Mouse (Mus musculus) heart, embryonic 13.5 days (tissue): ENCODE measurements around the gene Arhgef38. TPM values are rescaled to one million over a fixed set of nuclear protein-coding genes. Genes with fewer than 3 reads are reported as not detected.

Source experiments
- ATAC-seq: fragments of 200-750 bp; cut with Nextera tagmentation; 2 replicates; pipeline ENCODE4 v1.8.0; 2017; ENCODE audit warnings: moderate TSS enrichment; ENCODE audit not compliant: insufficient number of reproducible peaks, low FRiP score, low TSS enrichment; ENCODE audit errors: extremely low read depth
- H3K27ac ChIP-seq: fragments of 300-500 bp; sonication (generic); replicated peaks from 2 replicates; pipeline ENCODE4 v1.5.1; 2015; ENCODE audit warnings: moderate library complexity, mild to moderate bottlenecking, inconsistent platforms
- H3K27me3 ChIP-seq: fragments of 300-500 bp; sonication (generic); replicated peaks from 2 replicates; pipeline ENCODE4 v1.6.1; 2015; ENCODE audit warnings: mild to moderate bottlenecking, inconsistent platforms
- H3K36me3 ChIP-seq: fragments of 300-500 bp; sonication (generic); 2 replicates; pipeline ENCODE4 v1.6.1; 2015; ENCODE audit warnings: mild to moderate bottlenecking, inconsistent platforms
- H3K4me1 ChIP-seq: fragments of 300-500 bp; sonication (generic); 2 replicates; pipeline ENCODE4 v1.6.1; 2015; ENCODE audit warnings: inconsistent platforms
- H3K4me2 ChIP-seq: fragments of 300-500 bp; sonication (generic); 2 replicates; pipeline ENCODE4 v1.6.1; 2015; ENCODE audit warnings: inconsistent platforms, mild to moderate bottlenecking, moderate library complexity
- H3K4me3 ChIP-seq: fragments of 300-500 bp; sonication (generic); 2 replicates; pipeline ENCODE4 v1.5.1; 2015; ENCODE audit warnings: moderate library complexity, mild to moderate bottlenecking, inconsistent platforms
- H3K9ac ChIP-seq: fragments of 300-500 bp; sonication (generic); 2 replicates; pipeline ENCODE4 v1.6.1; 2015; ENCODE audit warnings: inconsistent platforms, mild to moderate bottlenecking, moderate library complexity
- H3K9me3 ChIP-seq: fragments of 300-500 bp; sonication (generic); 2 replicates; pipeline ENCODE4 v1.6.1; 2016; ENCODE audit warnings: inconsistent platforms
- WGBS: fragments of 180-500 bp; shearing (Covaris S2); methylation state at CpG from one replicate; pipeline ENCODE4 v1.1.7; 2015; ENCODE audit warnings: mixed read lengths; 5-methylcytosine and 5-hydroxymethylcytosine counted together
- polyA plus RNA-seq: library from polyadenylated mRNA; unstranded; fragments of >200 nt; fragmentation: Nextera tagmentation; extraction: Ambion mirVana; gene quantifications from 2 replicates; pipeline ENCODE4 v1.2.1, GENCODE M21; 2015

The Arhgef38 gene
- polyA plus RNA-seq, 1 experiment from 2014 or later = not detected

GRCm38 (mm10) chr3:133163913-133164406 is 70.8 kb downstream of the Arhgef38 start:
- H3K4me2 ChIP-seq = no peak overlapping the region
- H3K4me3 ChIP-seq = no peak overlapping the region
- H3K27ac ChIP-seq = no peak overlapping the region
- H3K9ac ChIP-seq = no peak overlapping the region
- no peaks in the 10 kb centered on the region for H3K27me3 ChIP-seq
- H3K9me3 ChIP-seq = no peaks in the 10 kb centered on the region
- H3K36me3 ChIP-seq = no peaks in the 10 kb centered on the region
- ATAC-seq = no peak
- 81% methylated on average over 6 of the region's 6 CpGs for WGBS
- no peaks in the 10 kb centered on the region for H3K4me1 ChIP-seq

GRCm38 (mm10) chr3:133163174-133163573 is 71.6 kb downstream of the Arhgef38 start:
- Histone ChIP-seq H3K27me3 (no peaks in the 10 kb centered on the region), H3K9me3 (no peaks in the 10 kb centered on the region), H3K9ac (no peak overlapping the region), H3K4me3 (no peak overlapping the region), H3K4me2 (no peak overlapping the region), H3K27ac (no peak overlapping the region), H3K36me3 (no peaks in the 10 kb centered on the region), H3K4me1 (no peaks in the 10 kb centered on the region)
- WGBS = 69% methylated on average over 7 of the region's 7 CpGs
- no peak for ATAC-seq

- Histone ChIP-seq H3K4me2 (no peak overlapping the region), H3K36me3 (no peaks in the 10 kb centered on the region), H3K4me3 (no peak overlapping the region), H3K4me1 (no peaks in the 10 kb centered on the region), H3K9me3 (no peaks in the 10 kb centered on the region), H3K9ac (no peak overlapping the region), H3K27me3 (no peaks in the 10 kb centered on the region), H3K27ac (no peak overlapping the region)
- no peak for ATAC-seq
- 81% methylated on average over 1 of the region's 1 CpGs for WGBS
These were observed 73.3 kb downstream of the Arhgef38 start for GRCm38 (mm10) chr3:133161407-133161806.

- Histone ChIP-seq H3K4me1 (no peaks in the 10 kb centered on the region), H3K9me3 (no peaks in the 10 kb centered on the region), H3K27me3 (no peaks in the 10 kb centered on the region), H3K4me3 (no peak overlapping the region), H3K27ac (no peak overlapping the region), H3K9ac (no peak overlapping the region), H3K36me3 (no peaks in the 10 kb centered on the region), H3K4me2 (no peak overlapping the region)
- 67% methylated on average over 5 of the region's 5 CpGs for WGBS
- no peak for ATAC-seq
These were observed 76.5 kb downstream of the Arhgef38 start for GRCm38 (mm10) chr3:133158260-133158659.

- Histone ChIP-seq H3K27ac (no peak overlapping the region), H3K36me3 (no peaks in the 10 kb centered on the region), H3K4me3 (no peak overlapping the region), H3K27me3 (no peaks in the 10 kb centered on the region), H3K9me3 (no peaks in the 10 kb centered on the region), H3K4me1 (no peaks in the 10 kb centered on the region), H3K4me2 (no peak overlapping the region), H3K9ac (no peak overlapping the region)
- ATAC-seq = no peak
- WGBS = 77% methylated on average over 8 of the region's 8 CpGs
These were observed 80.1 kb downstream of the Arhgef38 start for GRCm38 (mm10) chr3:133154683-133155082.

GRCm38 (mm10) chr3:133153629-133154028 is 81.1 kb downstream of the Arhgef38 start:
- Histone ChIP-seq H3K4me1 (no peaks in the 10 kb centered on the region), H3K27me3 (no peaks in the 10 kb centered on the region), H3K4me2 (no peak overlapping the region), H3K9ac (no peak overlapping the region), H3K9me3 (no peaks in the 10 kb centered on the region), H3K36me3 (no peaks in the 10 kb centered on the region), H3K4me3 (no peak overlapping the region), H3K27ac (no peak overlapping the region)
- WGBS = 68% methylated on average over 6 of the region's 6 CpGs
- ATAC-seq = no peak

- no peaks in the 10 kb centered on the region for H3K36me3 ChIP-seq
- no peak overlapping the region for H3K4me2 ChIP-seq
- no peaks in the 10 kb centered on the region for H3K27me3 ChIP-seq
- ATAC-seq = no peak
- WGBS = 34% methylated on average over 1 of the region's 1 CpGs
- no peak overlapping the region for H3K27ac ChIP-seq
- H3K9me3 ChIP-seq = no peaks in the 10 kb centered on the region
- H3K4me3 ChIP-seq = no peak overlapping the region
- no peak overlapping the region for H3K9ac ChIP-seq
- H3K4me1 ChIP-seq = no peaks in the 10 kb centered on the region
These were observed 81.9 kb downstream of the Arhgef38 start for GRCm38 (mm10) chr3:133152831-133153230.

- no peak overlapping the region for H3K27ac ChIP-seq
- H3K9ac ChIP-seq = no peak overlapping the region
- H3K27me3 ChIP-seq = no peaks in the 10 kb centered on the region
- no peaks in the 10 kb centered on the region for H3K36me3 ChIP-seq
- no peak overlapping the region for H3K4me2 ChIP-seq
- no peak for ATAC-seq
- no peaks in the 10 kb centered on the region for H3K4me1 ChIP-seq
- no peak overlapping the region for H3K4me3 ChIP-seq
- WGBS = 68% methylated on average over 6 of the region's 6 CpGs
- no peaks in the 10 kb centered on the region for H3K9me3 ChIP-seq
These were observed 83.1 kb downstream of the Arhgef38 start for GRCm38 (mm10) chr3:133151629-133152028.

GRCm38 (mm10) chr3:133144511-133145147 is 90.1 kb downstream of the Arhgef38 start:
- no peak overlapping the region for H3K4me2 ChIP-seq

GRCm38 (mm10) chr3:133141877-133142276 is 92.9 kb downstream of the Arhgef38 start:
- Histone ChIP-seq H3K4me2 (no peak overlapping the region), H3K27me3 (no peaks in the 10 kb centered on the region), H3K4me1 (no peaks in the 10 kb centered on the region), H3K36me3 (no peaks in the 10 kb centered on the region), H3K9ac (no peak overlapping the region), H3K4me3 (no peak overlapping the region), H3K9me3 (no peaks in the 10 kb centered on the region), H3K27ac (no peak overlapping the region)
- no peak for ATAC-seq
- WGBS = 75% methylated on average over 6 of the region's 6 CpGs

More at GRCm38 (mm10) chr3:133144511-133145147, 90.1 kb downstream of the Arhgef38 start:
- no peaks in the 10 kb centered on the region for H3K9me3 ChIP-seq
- 75% methylated on average over 6 of the region's 6 CpGs for WGBS
- no peaks in the 10 kb centered on the region for H3K4me1 ChIP-seq
- H3K27me3 ChIP-seq = no peaks in the 10 kb centered on the region
- H3K4me3 ChIP-seq = no peak overlapping the region
- H3K36me3 ChIP-seq = no peaks in the 10 kb centered on the region
- H3K27ac ChIP-seq = no peak overlapping the region
- no peak overlapping the region for H3K9ac ChIP-seq
- ATAC-seq = no peak

- no peak overlapping the region for H3K4me3 ChIP-seq
- WGBS = 63% methylated on average over 8 of the region's 8 CpGs
- no peaks in the 10 kb centered on the region for H3K27me3 ChIP-seq
- H3K9ac ChIP-seq = no peak overlapping the region
- no peak for ATAC-seq
- H3K4me2 ChIP-seq = no peak overlapping the region
- no peaks in the 10 kb centered on the region for H3K4me1 ChIP-seq
- no peaks in the 10 kb centered on the region for H3K9me3 ChIP-seq
- H3K27ac ChIP-seq = no peak overlapping the region
- no peaks in the 10 kb centered on the region for H3K36me3 ChIP-seq
These were observed 102.1 kb downstream of the Arhgef38 start for GRCm38 (mm10) chr3:133132611-133133010.

GRCm38 (mm10) chr3:133131372-133131771 is 103.4 kb downstream of the Arhgef38 start:
- Histone ChIP-seq H3K27ac (no peak overlapping the region), H3K4me3 (no peak overlapping the region), H3K9ac (no peak overlapping the region), H3K36me3 (no peaks in the 10 kb centered on the region), H3K9me3 (no peaks in the 10 kb centered on the region), H3K4me2 (no peak overlapping the region), H3K4me1 (no peaks in the 10 kb centered on the region), H3K27me3 (no peaks in the 10 kb centered on the region)
- no peak for ATAC-seq
- 89% methylated on average over 5 of the region's 5 CpGs for WGBS
